Mouse (Mus musculus): ENCODE data around the gene Usp49. TPM values are rescaled to one million over a fixed set of nuclear protein-coding genes. Genes with fewer than 3 reads are reported as not detected.

Gene Usp49
- polyA plus RNA-seq, 1 experiment = 4.6 TPM

DNA sequence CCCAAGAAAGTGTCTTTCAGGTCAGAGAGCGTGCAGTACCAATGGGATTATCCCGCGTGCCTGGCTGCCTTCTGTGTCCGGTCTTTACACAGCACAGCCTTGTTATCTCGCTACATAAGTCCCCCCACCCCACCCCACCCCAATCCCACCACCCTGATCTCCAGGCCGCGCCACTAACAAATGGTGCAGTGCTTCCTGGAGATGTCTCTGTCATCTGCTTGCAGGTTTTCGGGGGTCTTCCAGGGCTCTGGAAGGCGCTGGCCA lies 57.8 kb downstream of the Usp49 start, which contains the start of gene Tomm6:
Tomm6 (minus strand) TSS at position 43 of the 264 bp plus-strand sequence.
- H3K4me1 ChIP-seq (ENCODE audit: control insufficient read depth, insufficient read depth, insufficient read length) = peaks cover 5% of the 10 kb centered on the region; the same call in 1 of the 2 replicates

GRCm38 (mm10) chr17:47688608-47689575 lies 58.4 kb downstream of the Usp49 start, which contains the start of gene Frs3:
Frs3 (plus strand) TSS chr17:47689030.
- WGBS = 3% methylated on average over 56 of the region's 58 CpGs

More for the DNA sequence above, 57.8 kb downstream of the Usp49 start, which contains the start of gene Tomm6:
- DNase-seq (ENCODE audit: low read depth in 1 of 2, low spot score in 2 of 2) = no peak
- H3K27me3 ChIP-seq (ENCODE audit: control insufficient read depth, insufficient read depth, low read length) = no peaks in the 10 kb centered on the region
- H3K36me3 ChIP-seq (ENCODE audit: control insufficient read depth, insufficient read depth, low read length) = peaks cover 2% of the 10 kb centered on the region; the same call in 1 of the 2 replicates
- H3K4me3 ChIP-seq (ENCODE audit: extremely low read depth, insufficient read depth, insufficient read length) = peak within 1 kb of the TSS; percentile 80
- TF ChIP-seq CTCF (IDR thresholded peaks at IDR 0.05; ENCODE audit: extremely low read depth, insufficient read depth, insufficient read length, insufficient replicate concordance) = no peak
- TF ChIP-seq POLR2A (IDR thresholded peaks at IDR 0.05; ENCODE audit: low read depth, low read length) = no peak
- H3K27ac ChIP-seq (ENCODE audit: insufficient read depth, low read length) = peak within 1 kb of the TSS; percentile 53
- 0% methylated on average over 9 of the region's 9 CpGs for WGBS

DNA sequence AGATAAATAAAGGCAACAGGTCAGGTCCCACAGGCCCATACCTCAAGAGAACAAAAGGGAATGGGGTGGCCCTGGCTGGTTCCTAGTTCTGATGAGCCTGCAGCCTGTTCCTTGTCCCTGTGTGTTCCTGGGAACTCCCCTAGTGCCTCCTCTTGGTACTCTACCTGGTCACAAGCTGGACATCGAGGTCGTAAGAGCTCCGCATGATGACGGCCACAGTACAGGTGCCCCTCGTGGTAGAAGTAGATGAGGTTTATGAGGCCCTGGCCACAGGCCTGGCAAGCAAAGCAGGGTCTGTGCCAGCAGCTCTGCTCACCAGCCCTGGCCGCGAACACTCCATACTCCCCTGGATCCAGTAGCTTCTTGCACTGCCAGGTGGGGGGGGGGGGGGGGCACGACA lies 59.4 kb downstream of the Usp49 start:
- TF ChIP-seq POLR2A (IDR thresholded peaks at IDR 0.05; ENCODE audit: low read depth, low read length) (no peak), CTCF (IDR thresholded peaks at IDR 0.05; ENCODE audit: extremely low read depth, insufficient read depth, insufficient read length, insufficient replicate concordance) (no peak)
- Histone ChIP-seq H3K36me3 (ENCODE audit: control insufficient read depth, insufficient read depth, low read length) (peaks cover 2% of the 10 kb centered on the region; the same call in 1 of the 2 replicates), H3K4me1 (ENCODE audit: control insufficient read depth, insufficient read depth, insufficient read length) (peaks cover 5% of the 10 kb centered on the region; the same call in 1 of the 2 replicates), H3K4me3 (ENCODE audit: extremely low read depth, insufficient read depth, insufficient read length) (no peak overlapping the region), H3K27me3 (ENCODE audit: control insufficient read depth, insufficient read depth, low read length) (no peaks in the 10 kb centered on the region), H3K27ac (ENCODE audit: insufficient read depth, low read length) (no peak overlapping the region)
- DNase-seq (ENCODE audit: low read depth in 1 of 2, low spot score in 2 of 2) = no peak
- 93% methylated on average over 8 of the region's 8 CpGs for WGBS

More at GRCm38 (mm10) chr17:47688608-47689575, 58.4 kb downstream of the Usp49 start, which contains the start of gene Frs3:
- Histone ChIP-seq H3K4me1 (ENCODE audit: control insufficient read depth, insufficient read depth, insufficient read length) (peaks cover 5% of the 10 kb centered on the region; the same call in 1 of the 2 replicates), H3K27ac (ENCODE audit: insufficient read depth, low read length) (peak within 1 kb of the TSS; percentile 53), H3K36me3 (ENCODE audit: control insufficient read depth, insufficient read depth, low read length) (peaks cover 2% of the 10 kb centered on the region; the same call in 1 of the 2 replicates), H3K4me3 (ENCODE audit: extremely low read depth, insufficient read depth, insufficient read length) (peak within 1 kb of the TSS; percentile 80), H3K27me3 (ENCODE audit: control insufficient read depth, insufficient read depth, low read length) (no peaks in the 10 kb centered on the region)
- no peak for TF ChIP-seq POLR2A (IDR thresholded peaks at IDR 0.05; ENCODE audit: low read depth, low read length)
- TF ChIP-seq CTCF (IDR thresholded peaks at IDR 0.05; ENCODE audit: extremely low read depth, insufficient read depth, insufficient read length, insufficient replicate concordance) = no peak
- DNase-seq (ENCODE audit: low read depth in 1 of 2, low spot score in 2 of 2) = peak in 1 of 2 experiments; percentile 55

- Histone ChIP-seq H3K36me3 (ENCODE audit: control insufficient read depth, insufficient read depth, low read length) (no peaks in the 10 kb centered on the region), H3K27ac (ENCODE audit: insufficient read depth, low read length) (no peak overlapping the region), H3K4me1 (ENCODE audit: control insufficient read depth, insufficient read depth, insufficient read length) (peaks cover 5% of the 10 kb centered on the region; the same call in 1 of the 2 replicates), H3K4me3 (ENCODE audit: extremely low read depth, insufficient read depth, insufficient read length) (no peak overlapping the region), H3K27me3 (ENCODE audit: control insufficient read depth, insufficient read depth, low read length) (peaks cover 3% of the 10 kb centered on the region; the same call in 1 of the 2 replicates)
- WGBS = 88% methylated on average over 3 of the region's 3 CpGs
- DNase-seq (ENCODE audit: low read depth in 1 of 2, low spot score in 2 of 2) = no peak
- TF ChIP-seq CTCF (IDR thresholded peaks at IDR 0.05; ENCODE audit: extremely low read depth, insufficient read depth, insufficient read length, insufficient replicate concordance) (no peak), POLR2A (IDR thresholded peaks at IDR 0.05; ENCODE audit: low read depth, low read length) (no peak)
Observed at GRCm38 (mm10) chr17:47691650-47692049, 61.2 kb downstream of the Usp49 start.

DNA sequence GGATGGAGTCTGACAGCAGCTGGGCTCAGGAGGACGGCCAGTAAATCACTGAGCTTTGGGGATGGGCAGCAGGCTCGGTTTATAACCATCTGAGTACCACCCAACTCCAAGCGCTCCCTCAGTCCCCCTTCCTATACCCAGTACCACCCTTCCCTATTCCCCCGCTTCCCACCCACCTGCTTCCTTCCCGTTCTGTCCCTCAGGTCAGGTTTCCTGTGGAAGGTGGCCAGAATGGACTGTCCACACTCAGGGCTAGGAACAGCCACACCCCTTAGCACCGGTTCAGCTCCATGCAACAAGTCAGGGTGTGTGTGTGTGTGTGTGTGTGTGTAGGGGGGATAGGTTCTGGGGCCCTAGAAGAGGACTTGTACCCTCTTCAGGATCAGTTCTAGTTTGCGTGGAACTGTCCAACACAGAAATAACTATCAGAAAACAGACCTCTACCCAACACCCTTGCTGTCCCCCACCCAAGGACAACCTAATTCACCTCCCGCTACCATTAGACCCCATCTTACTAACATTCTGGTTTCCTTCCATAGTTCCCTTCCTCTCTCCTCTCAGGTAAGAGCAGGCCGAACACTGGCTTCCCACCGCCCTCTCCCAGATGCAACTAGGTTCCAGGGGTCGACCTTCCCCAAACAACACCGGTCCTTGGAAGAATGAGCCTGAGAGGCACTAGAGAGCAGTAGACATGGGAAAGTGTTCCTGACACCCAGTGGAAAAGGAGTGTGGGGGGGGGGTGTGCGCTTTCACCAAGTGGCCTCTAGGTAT lies 63.4 kb downstream of the Usp49 start:
- DNase-seq (ENCODE audit: low read depth in 1 of 2, low spot score in 2 of 2) = no peak
- H3K36me3 ChIP-seq (ENCODE audit: control insufficient read depth, insufficient read depth, low read length) = no peaks in the 10 kb centered on the region
- peaks cover 4% of the 10 kb centered on the region; the same call in 1 of the 2 replicates for H3K4me1 ChIP-seq (ENCODE audit: control insufficient read depth, insufficient read depth, insufficient read length)
- H3K27ac ChIP-seq (ENCODE audit: insufficient read depth, low read length) = no peak overlapping the region
- H3K4me3 ChIP-seq (ENCODE audit: extremely low read depth, insufficient read depth, insufficient read length) = peak overlapping the region; percentile 64; the same call in 1 of the 2 replicates
- WGBS = 67% methylated on average over 13 of the region's 13 CpGs
- peaks cover 3% of the 10 kb centered on the region; the same call in 1 of the 2 replicates for H3K27me3 ChIP-seq (ENCODE audit: control insufficient read depth, insufficient read depth, low read length)
- TF ChIP-seq POLR2A (IDR thresholded peaks at IDR 0.05; ENCODE audit: low read depth, low read length) (no peak), CTCF (IDR thresholded peaks at IDR 0.05; ENCODE audit: extremely low read depth, insufficient read depth, insufficient read length, insufficient replicate concordance) (no peak)

- 4% methylated on average over 3 of the region's 3 CpGs for WGBS
- DNase-seq (ENCODE audit: low read depth in 1 of 2, low spot score in 2 of 2) = no peak
- TF ChIP-seq CTCF (IDR thresholded peaks at IDR 0.05; ENCODE audit: extremely low read depth, insufficient read depth, insufficient read length, insufficient replicate concordance) (no peak), POLR2A (IDR thresholded peaks at IDR 0.05; ENCODE audit: low read depth, low read length) (no peak)
- Histone ChIP-seq H3K27ac (ENCODE audit: insufficient read depth, low read length) (no peak within 1 kb of the TSS), H3K4me1 (ENCODE audit: control insufficient read depth, insufficient read depth, insufficient read length) (0 out of 2 replicates have a peak, but pooled peaks cover under 1% of the 10 kb centered on the region), H3K27me3 (ENCODE audit: control insufficient read depth, insufficient read depth, low read length) (peaks cover 3% of the 10 kb centered on the region; the same call in 1 of the 2 replicates), H3K36me3 (ENCODE audit: control insufficient read depth, insufficient read depth, low read length) (no peaks in the 10 kb centered on the region), H3K4me3 (ENCODE audit: extremely low read depth, insufficient read depth, insufficient read length) (peak within 1 kb of the TSS; percentile 64)
Observed at GRCm38 (mm10) chr17:47694442-47694502, 63.8 kb downstream of the Usp49 start, which contains the start of gene Gm21981. Gm21981 (minus strand) TSS chr17:47694455.

All from spleen, adult 2 months (tissue).